ENCODE assay signal across 24 mouse cellular contexts in genomic region chr15:62482357-62482756, GRCm38 (mm10).
A peak's percentile ranks its signal among the peaks of the same experiment; 100 is the strongest.
DNase-seq lines count a peak whose midpoint lies in the region; ATAC-seq and TF ChIP-seq lines count a peak whose summit lies in the region.
"Had no signal": no experiment of that assay in that cellular context is flagged by ENCODE, and none has a peak within 500 bp of the region (broad histone marks: within the 10 kb centered on the region; RNA-seq: fewer than 3 reads in every experiment).

No protein-coding gene starts in this region.

- peak; percentile 23 for TF ChIP-seq RAD21 in CH12.LX (IDR thresholded peaks at IDR 0.05; ENCODE audit: low read depth, low read length)

- no peaks in the 10 kb centered on the region for H3K36me3 ChIP-seq in CH12.LX (replicated peaks in 1 of 2; ENCODE audit: control insufficient read depth in 1 of 2, insufficient read depth in 1 of 2, low read length in 1 of 2)
- H3K36me3 ChIP-seq: heart, embryonic 13.5 days; hindbrain, embryonic 15.5 days; intestine, embryonic 15.5 days; midbrain, embryonic 12.5 days; neural tube, embryonic 13.5 days had no signal

- peak overlapping the region; percentile 88 for H3K27ac ChIP-seq in CH12.LX (ENCODE audit: insufficient read depth, low read depth)
- H3K27ac ChIP-seq: heart, embryonic 13.5 days; hindbrain, embryonic 15.5 days; intestine, embryonic 15.5 days; liver, embryonic 14.5 days; midbrain, embryonic 12.5 days; neural tube, embryonic 13.5 days had no signal

- no peak for TF ChIP-seq CTCF in CH12.LX (conservative IDR thresholded peaks at IDR 0.05 in 1 of 2, IDR thresholded peaks at IDR 0.05 in 1 of 2; ENCODE audit: low read depth in 2 of 2, low read length in 2 of 2)

- DNase-seq in frontal cortex, adult 2 months (ENCODE audit: extremely low spot score in 1 of 2, low spot score in 1 of 2), result no peak
- DNase-seq in right cerebral cortex, adult 18-20 months, result peak; percentile 4
- no peak for DNase-seq in right cerebral cortex, postnatal 14 days
- peak; percentile 97 for DNase-seq in CH12.LX (ENCODE audit: extremely low read depth)
- DNase-seq in thymus, postnatal 25 days, result no peak
- no peak for DNase-seq in lung, postnatal 10 days
- DNase-seq: adrenal gland, postnatal 14 days; cerebellum, adult 2 months; cerebellum, postnatal 14 days; gastrocnemius, postnatal 10 days; heart, postnatal 10 days; kidney, postnatal 14 days; liver; lung, embryonic 14.5 days had no signal

- peak overlapping the region; percentile 50 for H3K9ac ChIP-seq in CH12.LX (ENCODE audit: insufficient read depth, low read depth)
- H3K9ac ChIP-seq: heart, embryonic 13.5 days; hindbrain, embryonic 15.5 days; intestine, embryonic 15.5 days; liver, embryonic 14.5 days; lung, embryonic 14.5 days; midbrain, embryonic 12.5 days; neural tube, embryonic 13.5 days had no signal

- dilution Hi-C loops in CH12.LX (cut with MboI; ENCODE audit: extremely low pct_ligation_motif_present, extremely low pct_unique_long_range_greater_than_20kb, low sequenced_read_pairs), result no loop called here

- H3K9me3 ChIP-seq in CH12.LX (replicated peaks; ENCODE audit: low read length), result no peaks in the 10 kb centered on the region
- H3K9me3 ChIP-seq: heart, embryonic 13.5 days; hindbrain, embryonic 15.5 days; intestine, embryonic 15.5 days; midbrain, embryonic 12.5 days; neural tube, embryonic 13.5 days had no signal

- TF ChIP-seq EP300 in CH12.LX (IDR thresholded peaks at IDR 0.05; ENCODE audit: low read length), result peak; percentile 98

- no peaks in the 10 kb centered on the region for H3K27me3 ChIP-seq in CH12.LX (replicated peaks)
- H3K27me3 ChIP-seq: heart, embryonic 13.5 days; hindbrain, embryonic 15.5 days; intestine, embryonic 15.5 days; midbrain, embryonic 12.5 days; neural tube, embryonic 13.5 days had no signal

- no peak for TF ChIP-seq POLR2A in CH12.LX (IDR thresholded peaks at IDR 0.05; ENCODE audit: low read depth, low read length)

- peaks cover 21 to 60% of the 10 kb centered on the region in 2 experiments for H3K4me1 ChIP-seq in CH12.LX (ENCODE audit: control insufficient read depth in 1 of 2, insufficient read depth in 2 of 2)
- H3K4me1 ChIP-seq: heart, embryonic 13.5 days; hindbrain, embryonic 15.5 days; intestine, embryonic 15.5 days; midbrain, embryonic 12.5 days; neural tube, embryonic 13.5 days had no signal

- H3K4me2 ChIP-seq in CH12.LX (ENCODE audit: insufficient read depth, low read depth, poor library complexity, severe bottlenecking), result peak overlapping the region; percentile 85
- H3K4me2 ChIP-seq: heart, embryonic 13.5 days; hindbrain, embryonic 15.5 days; intestine, embryonic 15.5 days; lung, embryonic 14.5 days; midbrain, embryonic 12.5 days; neural tube, embryonic 13.5 days had no signal

- peak overlapping the region in 1 of 3 experiments; percentile 12 for H3K4me3 ChIP-seq in CH12.LX (replicated peaks in 1 of 3; ENCODE audit: low read depth in 2 of 3, low read length in 2 of 3, poor library complexity in 1 of 3)
- H3K4me3 ChIP-seq: erythroblast, embryonic 14.5 days; heart, embryonic 13.5 days; hindbrain, embryonic 15.5 days; intestine, embryonic 15.5 days; midbrain, embryonic 12.5 days; neural tube, embryonic 13.5 days had no signal

- ATAC-seq in frontal cortex, adult (ENCODE audit: low TSS enrichment), result peak; percentile 55
- ATAC-seq in inflammation-experienced regulatory T-cells, adult 6 months, result peak; percentile 63
- ATAC-seq: forebrain, embryonic 16.5 days; intestine, embryonic 15.5 days had no signal

- no peaks in the 10 kb centered on the region for H3K79me2 ChIP-seq in CH12.LX (replicated peaks; ENCODE audit: control insufficient read depth, extremely low read depth, insufficient read depth, poor library complexity, severe bottlenecking)

- in situ Hi-C loops in CH12.LX (cut with MboI; ENCODE audit: low pct_ligation_motif_present, low pct_unique_long_range_greater_than_20kb, low sequenced_read_pairs), result no loop called here

TF ChIP-seq in CH12.LX, 34 proteins besides CTCF, POLR2A, EP300 and RAD21:
- no peak for TF ChIP-seq POLR2AphosphoS2 (IDR thresholded peaks at IDR 0.05; ENCODE audit: low read depth, low read length)
- TF ChIP-seq ZC3H11A (IDR thresholded peaks at IDR 0.05; ENCODE audit: low read depth, low read length), result no peak
- peak; percentile 99 for TF ChIP-seq MAX (IDR thresholded peaks at IDR 0.05; ENCODE audit: low read length)
- TF ChIP-seq E2F4 (IDR thresholded peaks at IDR 0.05; ENCODE audit: insufficient replicate concordance, low read depth, low read length), result no peak
- TF ChIP-seq PAX5 (IDR thresholded peaks at IDR 0.05; ENCODE audit: low read length), result no peak
- TF ChIP-seq ELF1 (IDR thresholded peaks at IDR 0.05; ENCODE audit: low read depth, low read length), result no peak
- peak; percentile 74; the same call in 1 of the 2 replicates for TF ChIP-seq CHD2 (IDR thresholded peaks at IDR 0.05; ENCODE audit: low read length)
- TF ChIP-seq USF1 (IDR thresholded peaks at IDR 0.05; ENCODE audit: low read depth, low read length), result peak; percentile 41
- TF ChIP-seq MAZ (IDR thresholded peaks at IDR 0.05; ENCODE audit: low read depth, low read length), result no peak
- peak; percentile 86; the same call in 1 of the 2 replicates for TF ChIP-seq MXI1 (IDR thresholded peaks at IDR 0.05; ENCODE audit: low read depth, low read length)
- TF ChIP-seq NRF1 (IDR thresholded peaks at IDR 0.05; ENCODE audit: low read depth, low read length), result no peak
- peak; percentile 93 for TF ChIP-seq JUN (IDR thresholded peaks at IDR 0.05; ENCODE audit: insufficient read depth, low read depth, low read length)
- TF ChIP-seq ETS1 (conservative IDR thresholded peaks at IDR 0.05; ENCODE audit: low read depth, low read length), result peak; percentile 99
- TF ChIP-seq JUND (conservative IDR thresholded peaks at IDR 0.05; ENCODE audit: low read depth, low read length), result peak; percentile 96
- TF ChIP-seq TCF12 (IDR thresholded peaks at IDR 0.05; ENCODE audit: low read depth, low read length), result peak; percentile 97
- TF ChIP-seq TBP (conservative IDR thresholded peaks at IDR 0.05; ENCODE audit: low read depth, low read length), result peak; percentile 90
- peak; percentile 99 for TF ChIP-seq MEF2A (IDR thresholded peaks at IDR 0.05; ENCODE audit: borderline replicate concordance, low read depth, low read length)
- peak; percentile 56; the same call in 1 of the 2 replicates for TF ChIP-seq ZNF384 (IDR thresholded peaks at IDR 0.05; ENCODE audit: low read depth, low read length)
- TF ChIP-seq HCFC1 (IDR thresholded peaks at IDR 0.05; ENCODE audit: low read depth, low read length), result no peak
- peak; percentile 92 for TF ChIP-seq MAFK (IDR thresholded peaks at IDR 0.05; ENCODE audit: insufficient replicate concordance, low read length)
- no peak for TF ChIP-seq ZKSCAN1 (IDR thresholded peaks at IDR 0.05; ENCODE audit: borderline replicate concordance, low read depth, low read length)
- TF ChIP-seq MYC (IDR thresholded peaks at IDR 0.05; ENCODE audit: low read depth, low read length), result peak; percentile 99
- no peak for TF ChIP-seq ZMIZ1 (IDR thresholded peaks at IDR 0.05; ENCODE audit: low read depth, low read length)
- TF ChIP-seq SIN3A (IDR thresholded peaks at IDR 0.05; ENCODE audit: low read length), result peak; percentile 87
- TF ChIP-seq USF2 (conservative IDR thresholded peaks at IDR 0.05; ENCODE audit: low read depth, low read length), result 0 out of 2 replicates have a peak, but pooled peaks have one; percentile 21
- TF ChIP-seq IRF4 (IDR thresholded peaks at IDR 0.05; ENCODE audit: low read depth, low read length), result peak; percentile 98
- no peak for TF ChIP-seq KAT2A (IDR thresholded peaks at IDR 0.05; ENCODE audit: insufficient replicate concordance, low read length)
- TF ChIP-seq NELFE (IDR thresholded peaks at IDR 0.05; ENCODE audit: low read depth, low read length), result no peak
- peak; percentile 12 for TF ChIP-seq SMC3 (IDR thresholded peaks at IDR 0.05; ENCODE audit: low read depth, low read length)
- peak; percentile 99 for TF ChIP-seq BHLHE40 (IDR thresholded peaks at IDR 0.05; ENCODE audit: low read depth, low read length)
- no peak for TF ChIP-seq CHD1 (IDR thresholded peaks at IDR 0.05; ENCODE audit: low read depth, low read length)
- TF ChIP-seq RCOR1 (conservative IDR thresholded peaks at IDR 0.05; ENCODE audit: low read depth, low read length), result peak; percentile 55; the same call in 1 of the 2 replicates
- no peak for TF ChIP-seq UBTF (IDR thresholded peaks at IDR 0.05; ENCODE audit: low read depth, low read length)

Comparison
In these comparisons a context has a peak if more than half of its experiments do, and no peak if none do; other contexts are left out.
1. DNase-seq: peak in right cerebral cortex, adult 18-20 months (single experiment) and CH12.LX (single experiment); none in frontal cortex, adult 2 months (0 of 2), right cerebral cortex, postnatal 14 days (single experiment), thymus, postnatal 25 days (single experiment) and lung, postnatal 10 days (single experiment).